Mouse (Mus musculus) retina, postnatal 7 days (tissue): ENCODE data around the gene Aggf1.
"Not testable (repeated sequence)": the region's sequence is repeated elsewhere in the genome, so short reads cannot be mapped to it uniquely, and the experiment has no call there.

ENCODE experiments used
- DNase-seq: peaks from one replicate; pipeline ENCODE4 v3.0.0-alpha.2; 2012; ENCODE audit warnings: low read depth, low spot score

Gene Aggf1

DNA sequence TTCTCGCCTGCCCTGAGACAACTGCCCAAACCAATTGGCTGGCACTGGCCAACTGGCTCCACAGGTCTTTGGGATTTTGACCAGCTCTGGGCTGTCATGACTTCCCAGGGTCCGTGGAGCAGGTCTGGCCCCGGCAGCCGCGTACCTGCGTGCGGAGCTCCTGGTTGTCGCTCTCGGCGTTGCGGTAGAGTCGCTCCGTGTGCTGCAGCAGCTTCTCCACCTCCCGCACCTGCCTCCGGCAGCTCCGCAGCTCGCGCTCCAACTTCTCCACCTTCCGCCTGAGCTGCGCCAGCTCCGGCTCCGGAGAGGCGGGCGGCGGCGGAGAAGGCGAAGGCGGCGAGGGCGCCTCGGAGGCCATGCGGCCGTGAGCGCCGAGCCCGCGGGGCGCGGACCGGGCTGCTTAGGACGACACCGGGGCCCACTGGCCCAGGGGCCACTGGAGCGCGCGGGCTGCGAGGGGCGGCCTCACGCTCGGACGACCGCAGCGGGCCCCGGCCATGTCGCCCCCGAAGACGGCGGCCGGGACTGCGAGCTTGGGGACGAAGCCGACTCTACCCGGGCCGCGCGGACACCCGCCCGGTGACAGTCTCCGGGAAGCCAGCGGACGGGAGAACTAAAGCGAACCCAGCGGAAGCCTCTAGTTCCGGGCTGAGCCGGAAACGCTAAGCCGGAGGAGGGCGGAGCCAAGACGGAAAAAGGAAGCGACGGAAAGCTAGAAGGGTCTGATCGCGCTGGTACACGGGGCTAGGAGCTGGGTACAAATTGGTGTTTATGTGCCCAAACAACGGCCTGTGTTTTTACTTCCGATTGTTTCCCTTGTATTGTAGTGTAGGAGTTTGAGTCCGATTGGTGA, at the start of gene Aggf1:
Gene Aggf1, minus strand, starts transcription at position 652 of the 853 bp plus-strand sequence.
- DNase-seq = peak; percentile 82

DNA sequence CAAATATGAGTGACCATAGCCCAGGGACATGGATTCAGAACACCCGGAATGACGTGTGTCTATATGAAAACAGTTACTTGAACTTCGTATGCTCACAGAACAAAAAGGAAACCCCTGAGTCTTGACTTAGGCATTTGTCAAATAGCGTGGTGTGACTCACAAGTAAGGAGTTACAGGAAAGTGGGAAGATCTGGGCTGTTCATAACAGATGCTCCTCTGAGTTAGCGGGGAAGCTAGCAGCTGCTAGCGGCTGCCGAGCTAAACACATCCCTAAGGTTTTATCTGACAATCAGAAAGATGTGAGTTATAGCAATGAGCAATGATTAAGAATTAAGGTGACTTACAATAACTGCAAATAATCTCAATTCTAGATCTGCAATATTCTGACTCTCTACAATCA, 49.8 kb upstream of the Aggf1 start:
- DNase-seq = no peak

DNA sequence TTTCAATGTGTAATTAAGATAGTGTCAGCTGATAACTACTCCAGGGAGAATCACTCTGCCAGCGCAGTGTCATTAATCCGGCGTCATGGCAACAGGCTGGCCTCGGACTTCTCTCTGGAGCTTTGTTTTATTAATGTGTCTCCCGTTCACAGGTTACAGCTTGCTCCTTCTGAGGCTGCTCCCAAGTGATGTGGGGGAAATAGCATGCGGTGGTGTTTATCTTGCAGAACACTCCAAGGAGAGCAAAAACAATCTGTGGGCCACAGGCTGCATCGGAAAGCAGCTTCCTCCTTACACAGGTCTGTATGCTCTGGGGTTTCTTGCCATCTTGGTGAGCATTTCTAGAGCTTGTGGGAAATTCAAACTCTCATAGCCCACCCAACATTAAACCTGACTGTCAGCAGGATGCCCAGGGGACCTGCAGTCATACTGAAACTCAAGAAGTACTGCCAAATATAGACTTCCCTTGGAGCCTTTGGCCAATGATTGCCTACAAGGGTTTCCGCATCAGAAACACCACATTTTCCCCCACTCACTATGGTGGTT, 44.1 kb upstream of the Aggf1 start:
- no peak for DNase-seq

GRCm38 (mm10) chr13:95418575-95419203, 43.5 kb upstream of the Aggf1 start:
- no peak for DNase-seq

- no peak for DNase-seq
These were observed 37.1 kb upstream of the Aggf1 start for GRCm38 (mm10) chr13:95412257-95412656.

DNA sequence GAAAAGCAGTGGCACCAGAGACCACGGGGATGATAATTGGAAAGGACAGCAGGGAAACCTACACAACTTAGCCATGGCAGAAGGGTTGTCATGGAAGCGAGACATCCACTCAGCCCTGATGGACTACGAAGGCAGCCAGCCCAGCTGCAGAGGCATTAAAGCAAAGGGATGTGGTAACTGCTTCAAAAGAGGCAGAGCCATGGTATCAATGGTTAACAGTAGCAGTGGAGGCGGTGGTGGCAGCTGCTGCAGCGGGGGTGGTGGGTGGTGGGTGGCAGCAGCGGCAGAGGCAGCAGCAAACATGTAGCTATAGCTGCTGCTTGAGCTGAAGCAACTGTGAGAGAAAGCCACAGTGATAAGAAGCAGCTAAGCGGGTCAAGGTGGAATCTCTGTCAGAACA, 18.1 kb upstream of the Aggf1 start:
- no peak for DNase-seq

- peak; percentile 65 for DNase-seq
These were observed 15.0 kb upstream of the Aggf1 start for GRCm38 (mm10) chr13:95389866-95390865.

GRCm38 (mm10) chr13:95388226-95388625, 13.1 kb upstream of the Aggf1 start:
- DNase-seq = no peak

DNA sequence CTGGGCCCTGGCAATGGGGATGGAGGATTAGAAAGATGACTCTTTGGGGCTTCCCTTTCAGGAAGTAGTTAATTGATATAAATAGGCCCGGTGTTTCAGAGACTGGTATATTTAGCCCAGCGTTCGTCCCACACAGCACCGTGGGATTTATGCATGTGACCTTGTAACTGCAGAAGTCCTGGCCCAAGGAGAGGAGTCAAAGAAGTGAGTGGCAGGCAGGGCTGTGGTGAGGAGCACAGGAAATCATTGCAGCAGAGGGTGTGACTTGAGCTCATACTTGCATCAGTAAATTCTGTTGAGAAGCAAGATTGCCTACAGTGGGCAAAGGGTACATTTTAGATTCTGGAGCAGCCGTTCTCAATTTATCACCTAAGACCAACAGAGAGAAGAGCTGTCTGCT, 7.3 kb upstream of the Aggf1 start:
- no peak for DNase-seq

DNA sequence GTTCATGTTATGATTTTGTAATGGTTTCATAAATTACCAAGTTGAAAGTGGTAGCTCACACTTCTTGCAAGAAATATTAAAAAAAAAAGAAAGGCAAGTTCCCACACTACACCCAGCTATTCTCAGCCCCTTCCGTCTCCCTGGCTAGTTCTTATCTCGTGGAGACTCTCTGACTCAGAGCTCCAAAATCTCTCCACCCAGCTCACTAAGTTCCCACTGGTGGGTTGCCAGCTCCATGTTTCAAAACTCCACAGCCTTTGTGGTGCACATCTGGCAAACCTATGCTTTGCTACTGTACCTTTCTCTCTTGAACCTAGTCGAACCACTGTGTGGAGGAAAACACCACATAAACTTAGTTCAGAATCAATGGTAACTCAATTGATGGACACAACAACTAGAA, 3.5 kb upstream of the Aggf1 start:
- no peak for DNase-seq

DNA sequence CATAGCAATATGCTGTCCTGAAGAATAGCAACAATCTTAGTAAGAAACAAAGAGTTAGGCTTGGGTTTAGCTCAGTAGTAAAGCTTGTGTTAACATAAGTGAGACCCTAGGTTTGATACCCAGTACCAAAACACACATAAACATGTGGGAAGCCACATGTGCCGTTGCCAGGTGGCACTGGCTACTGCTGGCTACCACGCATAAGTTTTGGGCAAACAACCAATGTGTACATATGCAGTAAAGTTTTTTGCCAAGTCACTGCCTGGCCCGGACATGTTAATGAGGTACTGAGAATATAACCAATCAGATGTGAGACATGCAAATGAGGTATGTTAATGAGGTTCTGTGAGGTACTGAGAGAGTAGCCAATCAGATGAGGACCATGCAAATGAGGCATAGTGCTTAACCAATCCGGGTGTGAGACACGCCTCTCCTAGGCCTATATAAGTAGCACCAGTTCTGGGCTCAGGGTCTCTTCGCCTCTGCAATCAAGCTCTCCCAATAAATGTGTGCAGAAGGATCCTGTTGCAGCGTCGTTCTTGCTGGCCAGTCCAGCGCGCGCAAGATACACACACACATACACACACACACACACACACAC, 1.6 kb upstream of the Aggf1 start:
- not testable (repeated sequence) for DNase-seq

- DNase-seq = no peak
These were observed 382 bp upstream of the Aggf1 start for GRCm38 (mm10) chr13:95375554-95375914.

DNA sequence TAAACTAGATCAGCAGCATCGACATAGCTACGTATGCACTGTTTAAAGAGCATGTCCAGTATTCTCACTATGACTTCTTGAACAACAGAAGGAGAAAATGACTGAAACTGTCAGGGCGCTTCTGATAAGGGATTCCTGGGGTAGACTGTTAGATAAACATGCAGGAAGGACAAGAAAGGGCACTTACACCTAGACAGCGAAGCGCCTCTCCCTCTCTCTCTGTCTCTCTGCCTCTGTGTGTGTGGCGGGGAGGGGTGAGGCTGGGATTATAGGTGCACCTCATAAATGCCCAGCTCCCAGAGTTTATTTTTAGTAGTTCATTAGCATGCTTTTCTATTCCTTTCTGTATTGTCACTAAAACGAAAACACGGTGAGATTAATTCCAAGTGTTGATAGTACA, 8.8 kb downstream of the Aggf1 start:
- DNase-seq = no peak

DNA sequence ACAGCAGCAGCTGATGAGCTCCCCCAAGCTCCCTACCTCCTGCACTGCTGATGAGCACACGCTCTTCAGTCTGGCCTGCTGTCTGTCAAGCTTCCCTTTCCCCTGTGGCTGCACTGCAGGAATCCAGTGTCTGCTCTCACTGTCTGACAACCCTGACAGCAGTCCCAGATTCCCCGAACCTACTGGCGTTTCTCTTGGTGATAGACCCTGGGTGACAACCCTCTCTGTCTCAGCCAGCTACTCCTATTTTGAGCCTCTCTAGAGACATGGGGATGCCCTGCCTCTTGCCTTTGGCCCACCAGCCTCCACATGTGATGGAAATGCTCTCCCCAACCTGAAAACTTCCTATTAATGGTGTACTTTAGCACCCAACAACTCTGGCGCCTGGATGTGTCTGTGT, 11.7 kb downstream of the Aggf1 start:
- no peak for DNase-seq

- DNase-seq = no peak
These were observed 16.9 kb downstream of the Aggf1 start for GRCm38 (mm10) chr13:95358223-95358622.

DNA sequence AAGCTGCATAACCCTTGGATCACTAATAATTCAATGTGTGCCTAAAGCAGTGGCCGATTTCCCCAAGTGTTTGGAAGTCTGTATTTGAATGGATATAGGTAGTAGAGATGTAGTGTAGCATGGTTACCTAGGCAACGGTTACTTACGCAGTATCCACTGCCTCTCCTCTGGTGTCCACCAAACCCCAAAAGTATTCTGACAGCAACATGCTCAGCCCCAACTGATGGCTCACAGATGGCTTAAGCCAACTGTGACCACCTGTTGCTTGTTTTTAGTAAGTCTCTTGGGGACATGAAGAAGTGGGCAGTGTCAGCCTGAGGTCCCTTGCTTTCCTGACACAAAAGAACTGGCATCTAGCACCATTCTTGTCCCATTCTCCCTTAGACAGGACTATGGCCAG, 26.7 kb downstream of the Aggf1 start:
- DNase-seq = no peak

DNA sequence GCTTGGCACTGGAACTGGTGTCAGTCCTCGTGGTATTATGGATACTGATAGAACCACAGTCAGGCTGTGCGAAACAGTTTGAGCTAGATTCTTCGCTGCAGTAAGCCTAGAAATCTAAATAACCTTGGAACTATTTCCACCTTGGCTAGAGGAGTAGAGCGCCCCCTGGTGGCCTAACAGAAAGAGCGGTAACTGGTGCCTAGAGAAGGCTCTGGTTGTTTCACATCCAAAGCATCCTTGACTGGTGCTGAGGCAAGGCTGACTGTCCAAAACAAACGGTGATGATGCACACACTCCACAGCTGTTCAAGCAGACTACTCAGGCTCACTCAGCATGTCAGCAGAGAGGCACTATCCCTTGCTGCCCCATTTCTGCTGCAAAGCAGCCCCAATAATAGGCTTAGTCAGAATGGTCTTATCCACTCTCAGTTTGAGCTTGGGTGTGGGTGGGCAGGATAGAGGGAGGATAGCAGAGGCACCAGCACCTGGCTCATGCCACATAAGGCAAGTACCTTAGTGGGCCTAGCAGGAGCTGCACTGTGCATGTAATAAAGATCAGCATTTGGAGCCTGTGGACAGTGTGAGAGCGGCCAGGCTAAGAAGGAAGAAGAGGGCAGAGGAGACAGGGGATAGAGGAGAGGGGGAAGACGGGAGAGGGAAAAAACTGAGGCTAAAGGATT, 28.0 kb downstream of the Aggf1 start:
- DNase-seq = peak; percentile 70

DNA sequence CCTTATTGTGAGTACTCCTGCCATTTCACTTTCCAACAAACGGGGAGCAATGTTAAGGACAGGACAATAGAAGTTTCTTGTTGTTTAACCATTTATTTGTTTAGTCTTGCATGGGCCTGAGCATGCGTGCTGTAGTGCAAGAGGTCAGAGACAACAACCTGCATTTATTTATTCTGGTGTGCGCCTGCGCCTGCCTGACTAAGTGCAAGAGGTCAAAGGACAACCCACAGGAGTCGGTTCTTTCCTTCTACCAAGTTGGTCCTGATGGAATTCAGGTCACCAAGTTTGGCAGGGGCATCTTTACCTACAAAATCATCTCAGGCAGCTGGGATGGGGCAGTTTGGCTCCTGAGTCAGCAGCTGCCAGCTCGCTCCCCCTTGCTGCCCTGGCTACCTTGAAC, 29.3 kb downstream of the Aggf1 start:
- no peak for DNase-seq

- DNase-seq = no peak
These were observed 31.7 kb downstream of the Aggf1 start for GRCm38 (mm10) chr13:95343470-95343869.

DNA sequence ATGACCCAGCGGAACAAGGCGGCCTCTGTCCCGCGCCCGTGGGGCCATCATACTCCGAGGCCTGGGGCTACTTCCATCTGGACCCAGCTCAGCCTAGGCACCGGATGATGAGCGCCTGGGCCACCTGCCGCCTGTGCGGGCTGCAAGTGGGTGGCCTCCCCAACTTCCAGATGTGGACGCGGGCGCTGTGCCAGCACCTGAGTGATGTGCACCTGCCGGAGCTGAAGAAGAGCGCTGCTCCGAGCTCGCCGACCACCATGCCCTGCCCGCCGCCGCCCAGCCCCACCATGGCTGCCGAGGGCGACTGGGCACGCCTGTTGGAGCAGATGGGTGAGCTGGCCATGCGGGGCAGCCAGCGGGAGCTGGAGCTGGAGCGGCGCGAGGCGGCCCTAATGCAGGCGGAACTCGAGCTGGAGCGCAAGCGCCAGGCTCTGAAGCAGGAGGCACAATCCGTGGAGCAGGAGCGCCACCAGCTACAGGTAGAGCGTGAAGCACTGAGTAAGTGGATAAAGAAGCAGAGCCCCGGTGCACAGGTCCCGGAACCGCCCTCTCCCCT, 39.0 kb downstream of the Aggf1 start:
- DNase-seq = no peak
